Mouse (Mus musculus) limb, embryonic 12.5 days (tissue): ENCODE measurements around the gene Olfr699. TPM values are rescaled to one million over a fixed set of nuclear protein-coding genes. Genes with fewer than 3 reads are reported as not detected.
"Not testable (repeated sequence)": the region's sequence is repeated elsewhere in the genome, so short reads cannot be mapped to it uniquely, and the experiment has no call there.

Experiments used
- ATAC-seq: fragments of 200-750 bp; cut with Nextera tagmentation; 2 replicates; pipeline ENCODE4 v1.8.0; 2017; ENCODE audit warnings: low read depth, moderate TSS enrichment; ENCODE audit not compliant: insufficient number of reproducible peaks, insufficient read depth, low FRiP score, low TSS enrichment
- H3K27ac ChIP-seq: fragments of 300-500 bp; sonication (generic); 2 replicates; pipeline ENCODE4 v1.5.1; 2016; ENCODE audit warnings: mild to moderate bottlenecking, moderate library complexity
- H3K27me3 ChIP-seq: fragments of 300-500 bp; sonication (generic); 2 replicates; pipeline ENCODE4 v1.6.1; 2016; ENCODE audit warnings: mild to moderate bottlenecking, moderate library complexity
- H3K36me3 ChIP-seq: fragments of 300-500 bp; sonication (generic); 2 replicates; pipeline ENCODE4 v1.6.1; 2016; ENCODE audit warnings: mild to moderate bottlenecking, moderate library complexity
- H3K4me1 ChIP-seq: fragments of 300-500 bp; sonication (generic); replicated peaks from 2 replicates; pipeline ENCODE4 v1.6.1; 2016
- H3K4me2 ChIP-seq: fragments of 300-500 bp; sonication (generic); 2 replicates; pipeline ENCODE4 v1.6.1; 2016; ENCODE audit warnings: mild to moderate bottlenecking, moderate library complexity
- H3K4me3 ChIP-seq: fragments of 300-500 bp; sonication (generic); replicated peaks from 2 replicates; pipeline ENCODE4 v1.5.1; 2016; ENCODE audit warnings: mild to moderate bottlenecking
- H3K9ac ChIP-seq: fragments of 300-500 bp; sonication (generic); replicated peaks from 2 replicates; pipeline ENCODE4 v1.6.1; 2016; ENCODE audit warnings: mild to moderate bottlenecking, moderate library complexity
- H3K9me3 ChIP-seq: fragments of 300-500 bp; sonication (generic); 2 replicates; pipeline ENCODE4 v1.6.1; 2016; ENCODE audit warnings: mild to moderate bottlenecking, moderate library complexity
- WGBS: fragments of 180-500 bp; shearing (Covaris S2); methylation state at CpG from one replicate; pipeline ENCODE4 v1.1.7; 2016; 5-methylcytosine and 5-hydroxymethylcytosine counted together
- polyA plus RNA-seq: library from polyadenylated mRNA; unstranded; fragments of >200 nt; fragmentation: Nextera tagmentation; extraction: Ambion mirVana; gene quantifications from 2 replicates; pipeline ENCODE4 v1.2.1, GENCODE M21; 2016

Olfr699 gene
- not detected in 2 replicates for polyA plus RNA-seq

DNA sequence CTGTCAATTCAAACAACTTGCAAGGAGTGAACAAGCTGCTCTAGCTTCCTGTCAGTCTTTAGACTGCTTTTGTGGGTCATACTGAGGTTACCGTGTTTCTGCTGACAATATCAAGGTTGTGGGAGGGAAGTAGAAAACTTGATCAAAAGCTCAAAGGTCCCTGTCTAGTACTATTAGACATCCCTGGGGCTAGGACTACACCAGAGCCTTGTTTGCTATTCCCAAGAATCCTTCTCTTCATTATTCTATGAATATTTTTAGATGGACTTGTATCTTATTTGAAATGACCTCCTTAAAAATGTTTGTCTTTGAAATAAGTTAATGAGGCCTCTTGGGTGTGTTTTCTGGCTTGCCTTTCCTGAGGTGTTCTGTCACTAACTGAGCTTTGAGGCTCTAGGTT is at the start of gene Olfr699:
Olfr699 (minus strand) TSS at position 101 of the 400 bp plus-strand sequence.
- Histone ChIP-seq H3K36me3 (no peaks in the 10 kb centered on the region), H3K9me3 (no peaks in the 10 kb centered on the region; the same call in 1 of the 2 replicates), H3K4me1 (no peaks in the 10 kb centered on the region), H3K4me2 (no peak within 1 kb of the TSS), H3K9ac (no peak within 1 kb of the TSS), H3K4me3 (no peak within 1 kb of the TSS), H3K27me3 (no peaks in the 10 kb centered on the region), H3K27ac (no peak within 1 kb of the TSS)
- WGBS: 90% methylated on average over 1 of the region's 1 CpGs
- no peak for ATAC-seq

- H3K4me2 ChIP-seq: no peak within 1 kb of the TSS
- ATAC-seq: no peak
Measured at GRCm38 (mm10) chr7:106833793-106834192, 40.8 kb upstream of the Olfr699 start, which contains the start of gene Olfr702. Gene Olfr702 (minus strand): TSS chr7:106833893.

GRCm38 (mm10) chr7:106818414-106818813 is 25.4 kb upstream of the Olfr699 start:
- Histone ChIP-seq H3K27ac (no peak overlapping the region), H3K4me3 (no peak overlapping the region), H3K36me3 (no peaks in the 10 kb centered on the region), H3K27me3 (no peaks in the 10 kb centered on the region), H3K9me3 (no peaks in the 10 kb centered on the region), H3K4me1 (no peaks in the 10 kb centered on the region), H3K9ac (no peak overlapping the region), H3K4me2 (no peak overlapping the region)
- no peak for ATAC-seq

More at GRCm38 (mm10) chr7:106833793-106834192, 40.8 kb upstream of the Olfr699 start, which contains the start of gene Olfr702:
- no peaks in the 10 kb centered on the region for H3K9me3 ChIP-seq
- no peak within 1 kb of the TSS for H3K4me3 ChIP-seq
- no peak within 1 kb of the TSS for H3K27ac ChIP-seq
- H3K27me3 ChIP-seq: no peaks in the 10 kb centered on the region
- H3K9ac ChIP-seq: no peak within 1 kb of the TSS
- H3K36me3 ChIP-seq: no peaks in the 10 kb centered on the region
- no peaks in the 10 kb centered on the region for H3K4me1 ChIP-seq

DNA sequence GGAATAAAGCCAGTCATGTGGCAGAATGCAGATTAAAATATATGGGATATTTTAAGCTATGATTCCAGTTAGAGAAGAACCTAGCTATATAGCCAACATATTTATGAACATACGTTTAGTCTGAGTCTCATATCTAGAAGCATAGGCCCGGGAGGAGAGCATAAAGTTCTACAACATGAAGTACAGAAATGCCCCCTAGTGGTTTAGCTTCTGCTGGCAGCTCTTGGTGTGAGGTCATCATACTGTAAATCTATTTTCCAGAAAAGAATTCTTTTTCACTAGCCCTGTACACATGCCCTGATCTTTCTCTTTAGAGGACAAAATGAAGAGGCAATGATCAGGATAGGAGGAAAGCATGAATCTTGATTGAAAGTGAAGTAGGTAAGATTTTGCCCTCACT is 22.8 kb upstream of the Olfr699 start:
- H3K4me1 ChIP-seq: no peaks in the 10 kb centered on the region
- H3K27ac ChIP-seq: no peak overlapping the region
- no peaks in the 10 kb centered on the region for H3K36me3 ChIP-seq
- 55% methylated on average over 2 of the region's 2 CpGs for WGBS
- H3K9me3 ChIP-seq: no peaks in the 10 kb centered on the region
- H3K4me2 ChIP-seq: no peak overlapping the region
- no peak overlapping the region for H3K4me3 ChIP-seq
- no peaks in the 10 kb centered on the region for H3K27me3 ChIP-seq
- ATAC-seq: no peak
- no peak overlapping the region for H3K9ac ChIP-seq

- 76% methylated on average over 2 of the region's 2 CpGs for WGBS
- Histone ChIP-seq H3K4me1 (no peaks in the 10 kb centered on the region), H3K4me3 (no peak within 1 kb of the TSS), H3K4me2 (no peak within 1 kb of the TSS), H3K27me3 (no peaks in the 10 kb centered on the region), H3K9ac (no peak within 1 kb of the TSS), H3K36me3 (no peaks in the 10 kb centered on the region), H3K9me3 (no peaks in the 10 kb centered on the region), H3K27ac (no peak within 1 kb of the TSS)
- no peak for ATAC-seq
Measured at GRCm38 (mm10) chr7:106813829-106814228, 20.8 kb upstream of the Olfr699 start, which contains the start of gene Olfr701. Gene Olfr701 (plus strand): TSS chr7:106814129.

DNA sequence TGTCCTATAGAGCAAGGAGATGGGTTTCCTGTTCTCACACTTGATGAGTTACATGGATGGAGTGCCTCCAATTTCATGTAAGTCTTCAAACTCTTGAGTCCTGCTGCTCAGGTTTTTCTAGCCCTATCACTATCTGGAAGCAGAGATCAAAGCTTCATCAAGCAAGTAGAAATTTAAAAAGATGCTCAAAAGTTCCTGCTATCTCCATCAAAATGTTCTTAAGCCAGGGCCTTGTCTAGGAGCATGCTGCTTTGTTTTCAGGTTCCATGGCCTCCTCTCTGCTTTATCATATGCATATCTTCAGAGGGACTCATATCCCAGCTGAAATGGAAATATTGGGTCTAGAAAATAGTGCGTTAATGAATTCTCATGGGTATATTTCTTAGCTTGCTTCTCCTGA is 15.7 kb upstream of the Olfr699 start, which contains the start of gene Olfr700:
Olfr700 (minus strand) TSS at position 101 of the 400 bp plus-strand sequence.
- Histone ChIP-seq H3K4me2 (no peak within 1 kb of the TSS), H3K9ac (no peak within 1 kb of the TSS), H3K4me3 (no peak within 1 kb of the TSS), H3K4me1 (no peaks in the 10 kb centered on the region), H3K36me3 (no peaks in the 10 kb centered on the region), H3K27ac (no peak within 1 kb of the TSS), H3K27me3 (no peaks in the 10 kb centered on the region), H3K9me3 (no peaks in the 10 kb centered on the region)
- 87% methylated on average over 1 of the region's 1 CpGs for WGBS
- ATAC-seq: no peak

DNA sequence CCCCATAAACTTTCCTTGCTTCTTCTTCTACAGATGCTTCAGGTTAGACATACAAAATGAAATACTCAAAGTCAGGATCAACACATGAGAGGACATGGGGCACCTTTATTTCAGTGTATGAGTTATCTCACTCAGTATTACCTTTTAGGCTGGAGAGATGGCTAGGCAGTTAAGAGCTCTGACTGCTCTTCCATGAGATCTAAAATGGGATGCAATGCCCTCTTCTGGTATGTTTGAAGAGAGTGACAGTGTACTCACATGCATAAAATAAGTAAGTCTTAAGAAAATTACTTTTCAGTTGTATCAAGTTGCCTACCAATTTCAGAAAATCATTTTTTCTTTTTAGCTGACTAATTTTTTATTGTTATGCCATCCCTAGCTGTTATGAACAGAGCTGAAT is 4.7 kb downstream of the Olfr699 start:
- no peak overlapping the region for H3K27ac ChIP-seq
- H3K4me2 ChIP-seq: no peak overlapping the region
- no peak overlapping the region for H3K4me3 ChIP-seq
- H3K27me3 ChIP-seq: no peaks in the 10 kb centered on the region
- no peaks in the 10 kb centered on the region for H3K36me3 ChIP-seq
- no peaks in the 10 kb centered on the region for H3K9me3 ChIP-seq
- H3K9ac ChIP-seq: no peak overlapping the region
- no peaks in the 10 kb centered on the region for H3K4me1 ChIP-seq
- ATAC-seq: no peak

DNA sequence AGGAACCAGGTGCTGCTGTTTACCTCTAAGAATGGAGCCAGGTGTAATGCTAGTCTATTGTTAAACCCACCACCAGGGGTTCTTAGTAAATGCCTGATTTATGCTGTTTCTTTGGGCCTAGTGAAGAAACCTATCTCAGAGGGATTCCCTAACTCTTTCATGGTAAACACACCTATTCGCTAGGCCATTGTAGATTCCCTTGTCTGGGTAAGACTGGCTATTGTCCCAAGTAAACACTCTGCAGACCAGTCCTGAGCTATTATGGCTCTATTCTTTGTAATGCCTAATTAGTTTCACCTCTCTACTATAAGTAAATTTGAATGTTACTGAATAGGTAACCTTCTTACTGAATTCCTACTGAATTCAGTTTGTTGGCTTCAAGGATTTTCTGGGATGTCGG is 32.0 kb downstream of the Olfr699 start:
- H3K9ac ChIP-seq, H3K4me2 ChIP-seq, H3K9me3 ChIP-seq, H3K4me1 ChIP-seq, H3K27ac ChIP-seq, H3K36me3 ChIP-seq, ATAC-seq, H3K4me3 ChIP-seq, H3K27me3 ChIP-seq: not testable (repeated sequence)
- 89% methylated on average over 2 of the region's 2 CpGs for WGBS

- no peaks in the 10 kb centered on the region for H3K9me3 ChIP-seq
Measured at GRCm38 (mm10) chr7:106758800-106759199, 34.2 kb downstream of the Olfr699 start.

DNA sequence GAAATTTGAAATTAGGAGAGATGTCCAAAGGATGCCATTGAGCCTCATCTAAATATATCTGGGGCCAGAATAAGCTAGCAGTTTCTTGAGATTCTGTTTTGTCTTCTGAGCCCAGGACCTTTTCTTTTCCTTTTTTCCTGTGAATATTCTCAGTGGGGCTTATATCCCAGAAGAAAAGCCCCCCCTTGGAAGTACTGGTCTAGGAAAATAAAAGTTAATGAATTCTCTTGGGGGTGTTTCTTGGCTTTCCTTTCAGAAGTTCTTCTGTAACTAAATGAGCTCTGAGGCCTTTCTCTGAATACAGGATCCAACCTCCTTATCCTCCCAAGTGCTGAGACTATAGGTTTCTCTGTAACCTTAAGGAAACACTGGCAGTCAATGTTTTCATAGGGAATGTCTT is 37.7 kb downstream of the Olfr699 start, which contains the start of gene Olfr698:
Olfr698 (minus strand) TSS at position 101 of the 400 bp plus-strand sequence.
- Histone ChIP-seq H3K9ac (no peak within 1 kb of the TSS), H3K4me2 (no peak within 1 kb of the TSS), H3K27me3 (no peaks in the 10 kb centered on the region), H3K4me1 (no peaks in the 10 kb centered on the region), H3K36me3 (no peaks in the 10 kb centered on the region), H3K27ac (no peak within 1 kb of the TSS), H3K9me3 (no peaks in the 10 kb centered on the region), H3K4me3 (no peak within 1 kb of the TSS)
- ATAC-seq: no peak

More at GRCm38 (mm10) chr7:106758800-106759199, 34.2 kb downstream of the Olfr699 start:
- no peaks in the 10 kb centered on the region for H3K4me1 ChIP-seq
- no peaks in the 10 kb centered on the region for H3K27me3 ChIP-seq
- 94% methylated on average over 2 of the region's 2 CpGs for WGBS
- H3K4me2 ChIP-seq: no peak overlapping the region
- no peak for ATAC-seq
- no peak overlapping the region for H3K27ac ChIP-seq
- no peak overlapping the region for H3K9ac ChIP-seq
- H3K4me3 ChIP-seq: no peak overlapping the region
- no peaks in the 10 kb centered on the region for H3K36me3 ChIP-seq

DNA sequence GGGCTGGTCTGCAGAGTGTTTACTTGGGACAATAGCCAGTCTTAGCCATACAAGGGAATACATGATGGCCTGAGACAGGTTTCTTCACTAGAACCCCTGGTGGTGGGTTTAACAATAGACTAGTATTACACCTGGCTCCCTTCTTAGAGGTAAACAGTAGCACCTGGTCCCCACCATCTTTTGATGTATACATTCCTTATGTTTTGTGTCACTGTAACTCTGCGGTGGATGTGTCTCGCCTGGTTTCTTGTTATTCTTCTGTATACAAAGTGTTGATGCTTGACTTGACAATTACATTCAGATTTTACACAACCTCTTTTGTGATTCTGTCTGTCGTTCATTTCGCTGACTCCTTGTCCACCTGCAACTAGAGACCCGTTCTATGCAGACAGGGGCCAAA is 47.2 kb downstream of the Olfr699 start:
- H3K27ac ChIP-seq: no peak overlapping the region
- no peak overlapping the region for H3K9ac ChIP-seq
- H3K9me3 ChIP-seq: no peaks in the 10 kb centered on the region
- ATAC-seq: no peak
- no peaks in the 10 kb centered on the region for H3K36me3 ChIP-seq
- WGBS: 88% methylated on average over 5 of the region's 5 CpGs
- no peak overlapping the region for H3K4me2 ChIP-seq
- H3K4me1 ChIP-seq: no peaks in the 10 kb centered on the region
- no peaks in the 10 kb centered on the region for H3K27me3 ChIP-seq
- no peak overlapping the region for H3K4me3 ChIP-seq

DNA sequence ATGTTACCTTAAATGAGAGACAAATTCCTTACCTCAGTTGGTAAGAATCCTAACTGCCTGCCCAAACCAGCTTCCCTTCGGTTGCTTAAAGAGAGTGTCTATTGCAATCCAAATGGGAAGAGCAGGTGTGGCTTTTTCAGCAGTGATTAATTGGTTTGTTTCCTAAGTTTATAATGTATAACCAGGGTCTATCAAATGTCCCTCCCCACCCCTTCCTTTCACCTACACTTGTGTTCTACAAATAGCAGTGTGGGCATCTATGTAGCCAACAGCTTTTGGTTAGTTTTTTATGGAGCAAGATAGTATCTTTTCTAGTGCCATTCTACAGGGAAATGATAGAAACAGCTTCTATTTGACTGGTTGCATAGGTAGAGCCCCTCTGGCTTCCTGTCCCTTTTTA is 50.7 kb downstream of the Olfr699 start, which contains the start of gene Olfr697:
Olfr697 (minus strand) TSS at position 101 of the 400 bp plus-strand sequence.
- Histone ChIP-seq H3K4me2 (no peak within 1 kb of the TSS), H3K9ac (no peak within 1 kb of the TSS), H3K4me3 (no peak within 1 kb of the TSS), H3K9me3 (no peaks in the 10 kb centered on the region), H3K27ac (no peak within 1 kb of the TSS), H3K4me1 (no peaks in the 10 kb centered on the region), H3K27me3 (no peaks in the 10 kb centered on the region), H3K36me3 (no peaks in the 10 kb centered on the region)
- 83% methylated on average over 1 of the region's 1 CpGs for WGBS
- no peak for ATAC-seq
